Mouse (Mus musculus) retina, postnatal 1 day (tissue): Measurements from ENCODE around the gene Lefty1.

Source experiments
- DNase-seq: peaks from one replicate; pipeline ENCODE4 v3.0.0-alpha.2; 2012

Gene Lefty1

DNA sequence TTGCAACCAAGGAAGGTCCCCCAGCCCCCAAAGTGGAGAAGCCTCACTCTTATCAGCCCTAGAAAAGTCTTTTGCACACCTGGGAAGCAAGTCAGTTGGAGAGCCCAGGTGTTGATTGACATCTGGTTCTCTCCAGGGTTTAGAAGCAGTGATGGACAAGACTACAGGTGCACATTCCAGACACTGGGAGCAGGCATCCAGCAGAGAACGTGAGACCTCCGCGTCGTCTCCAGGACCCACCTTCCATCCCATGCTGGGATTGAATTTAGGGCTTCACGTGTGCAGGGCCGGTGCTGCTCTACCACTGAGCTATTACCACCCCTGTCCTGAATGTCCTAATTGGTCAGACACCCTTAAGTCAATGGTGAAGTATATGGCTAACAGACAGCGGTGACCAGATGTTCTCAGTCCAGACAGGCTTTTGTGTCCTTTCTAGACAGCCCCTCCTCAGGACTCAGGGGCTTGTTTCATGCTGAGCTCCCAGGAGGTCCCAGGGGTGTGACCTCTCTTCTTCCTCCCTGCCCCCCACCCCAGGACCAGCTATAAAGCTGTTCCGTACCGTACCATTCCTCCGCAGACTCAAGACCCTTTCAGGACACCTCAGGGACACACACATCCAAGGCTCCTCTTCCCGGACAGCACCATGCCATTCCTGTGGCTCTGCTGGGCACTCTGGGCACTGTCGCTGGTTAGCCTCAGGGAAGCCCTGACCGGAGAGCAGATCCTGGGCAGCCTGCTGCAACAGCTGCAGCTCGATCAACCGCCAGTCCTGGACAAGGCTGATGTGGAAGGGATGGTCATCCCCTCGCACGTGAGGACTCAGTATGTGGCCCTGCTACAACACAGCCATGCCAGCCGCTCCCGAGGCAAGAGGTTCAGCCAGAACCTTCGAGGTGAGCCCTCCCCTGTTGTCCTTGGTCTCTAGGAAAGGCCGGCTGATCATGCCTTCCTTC, at the start of gene Lefty1:
Gene Lefty1, plus strand, starts transcription at position 556 of the 953 bp plus-strand sequence.
- no peak for DNase-seq

DNA sequence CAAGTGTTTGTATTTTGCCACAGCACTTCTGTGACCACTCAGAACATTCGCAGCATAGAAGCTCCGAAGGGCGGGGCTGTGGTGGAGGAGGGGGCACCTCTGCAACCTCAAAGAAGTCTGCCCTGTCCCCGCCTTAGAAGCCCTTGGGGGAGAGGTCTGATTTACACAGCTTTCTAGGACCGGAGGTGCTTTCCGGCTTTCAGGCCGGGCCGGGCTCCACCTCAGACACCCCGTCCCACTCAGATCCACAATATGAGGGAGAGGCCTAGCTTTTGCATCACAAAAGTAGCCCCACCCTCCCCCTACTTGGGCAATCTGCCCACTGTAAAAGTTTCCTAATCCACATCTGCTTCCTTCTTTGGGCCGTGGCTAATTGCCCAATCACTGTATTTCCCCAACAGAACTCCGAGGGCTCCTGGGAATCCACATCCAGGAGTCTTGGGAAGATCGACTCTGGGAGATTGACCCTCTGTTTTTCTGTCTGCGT, 46.2 kb upstream of the Lefty1 start:
- DNase-seq = peak; percentile 38

- no peak for DNase-seq
These were observed 45.6 kb upstream of the Lefty1 start for GRCm38 (mm10) chr1:180889172-180889571.

- DNase-seq = peak; percentile 38
These were observed 45.0 kb upstream of the Lefty1 start for GRCm38 (mm10) chr1:180889841-180890240.

DNA sequence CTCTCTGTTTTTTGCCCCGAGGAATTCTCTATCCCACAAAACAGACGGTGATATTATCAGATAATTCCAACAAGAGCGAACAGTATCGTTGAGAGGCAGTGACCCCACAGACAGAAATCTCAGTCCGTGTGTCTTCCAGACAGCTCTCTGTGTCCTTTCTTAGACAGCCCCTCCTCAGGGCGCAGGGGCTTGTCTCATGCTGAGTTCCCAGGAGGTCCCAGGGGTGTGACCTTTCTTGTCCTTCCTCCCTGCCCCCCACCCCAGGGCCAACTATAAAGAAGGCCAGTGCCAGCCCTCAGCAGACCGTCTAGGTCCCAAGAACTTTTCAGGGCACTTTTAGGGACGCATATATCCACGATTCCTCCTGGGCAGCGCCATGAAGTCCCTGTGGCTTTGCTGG, 42.0 kb upstream of the Lefty1 start, which contains the start of gene Lefty2:
Gene Lefty2, plus strand, starts transcription at position 301 of the 400 bp plus-strand sequence.
- DNase-seq = no peak

DNA sequence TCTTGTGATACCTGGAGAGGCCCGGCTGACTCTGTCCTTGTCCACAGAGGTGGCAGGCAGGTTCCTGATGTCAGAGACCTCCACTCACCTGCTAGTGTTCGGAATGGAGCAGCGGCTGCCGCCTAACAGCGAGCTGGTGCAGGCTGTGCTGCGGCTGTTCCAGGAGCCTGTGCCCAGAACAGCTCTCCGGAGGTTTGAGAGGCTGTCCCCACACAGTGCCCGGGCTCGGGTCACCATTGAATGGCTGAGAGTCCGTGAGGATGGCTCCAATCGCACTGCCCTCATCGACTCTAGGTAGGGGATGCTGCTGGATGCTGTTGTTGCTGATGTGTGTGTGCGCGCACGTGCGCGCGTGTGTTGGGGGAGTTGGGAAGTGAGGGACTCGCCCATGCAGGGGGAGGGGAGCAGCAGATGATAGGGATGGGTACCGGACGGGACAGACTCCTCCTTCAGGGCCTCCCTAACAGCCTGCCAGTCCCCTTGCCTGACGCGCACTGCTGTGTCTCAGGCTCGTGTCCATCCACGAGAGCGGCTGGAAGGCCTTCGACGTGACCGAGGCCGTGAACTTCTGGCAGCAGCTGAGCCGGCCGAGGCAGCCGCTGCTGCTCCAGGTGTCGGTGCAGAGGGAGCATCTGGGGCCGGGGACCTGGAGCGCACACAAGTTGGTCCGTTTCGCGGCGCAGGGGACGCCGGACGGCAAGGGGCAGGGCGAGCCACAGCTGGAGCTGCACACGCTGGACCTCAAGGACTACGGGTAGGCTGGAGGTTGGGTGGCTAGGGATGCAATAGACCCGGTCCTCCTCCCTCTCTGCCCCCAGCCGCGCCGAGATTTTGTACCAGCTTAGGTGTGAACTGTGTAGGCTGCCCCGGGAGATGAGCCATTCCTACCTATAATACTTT, 40.5 kb upstream of the Lefty1 start:
- DNase-seq = peak; percentile 32

- peak; percentile 78 for DNase-seq
These were observed 33.7 kb upstream of the Lefty1 start for GRCm38 (mm10) chr1:180901107-180901506.

GRCm38 (mm10) chr1:180902915-180903314, 31.9 kb upstream of the Lefty1 start:
- no peak for DNase-seq

DNA sequence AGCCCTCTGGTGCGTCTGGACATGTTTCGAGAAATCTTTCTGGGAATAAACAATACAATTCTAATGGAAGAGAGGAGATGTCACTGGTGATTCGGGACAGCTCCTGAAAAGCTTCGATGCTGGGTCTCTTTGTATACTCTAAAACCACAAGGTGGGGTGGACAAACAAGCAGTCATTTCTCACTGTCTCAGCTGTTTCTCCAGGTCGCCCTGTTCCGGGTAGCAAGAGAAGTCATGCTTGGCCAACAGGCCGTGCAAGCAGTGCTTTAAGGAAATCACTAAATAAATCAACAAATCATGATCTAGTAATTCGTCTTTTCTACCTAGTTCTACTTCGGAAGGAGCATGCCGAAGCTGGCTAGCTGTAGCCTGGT, 31.2 kb upstream of the Lefty1 start:
- DNase-seq = no peak

- DNase-seq = peak; percentile 96
These were observed 30.6 kb upstream of the Lefty1 start, which contains the start of gene Pycr2 for GRCm38 (mm10) chr1:180904039-180904814. Gene Pycr2 (plus strand): TSS chr1:180904293.

DNA sequence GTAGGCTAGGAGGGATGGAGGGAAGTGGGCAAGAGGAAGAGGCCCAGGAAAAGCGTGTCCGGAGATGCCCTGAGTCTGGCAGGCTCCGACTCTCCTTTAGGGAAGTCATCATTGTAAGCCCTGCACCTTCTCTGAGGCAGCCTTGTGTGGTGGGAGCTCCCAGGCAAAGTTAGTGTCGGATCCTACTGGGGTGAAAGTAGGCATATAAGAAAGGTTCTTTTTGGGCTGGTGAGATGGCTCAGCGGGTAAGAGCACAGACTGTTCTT, 30.1 kb upstream of the Lefty1 start:
- no peak for DNase-seq

DNA sequence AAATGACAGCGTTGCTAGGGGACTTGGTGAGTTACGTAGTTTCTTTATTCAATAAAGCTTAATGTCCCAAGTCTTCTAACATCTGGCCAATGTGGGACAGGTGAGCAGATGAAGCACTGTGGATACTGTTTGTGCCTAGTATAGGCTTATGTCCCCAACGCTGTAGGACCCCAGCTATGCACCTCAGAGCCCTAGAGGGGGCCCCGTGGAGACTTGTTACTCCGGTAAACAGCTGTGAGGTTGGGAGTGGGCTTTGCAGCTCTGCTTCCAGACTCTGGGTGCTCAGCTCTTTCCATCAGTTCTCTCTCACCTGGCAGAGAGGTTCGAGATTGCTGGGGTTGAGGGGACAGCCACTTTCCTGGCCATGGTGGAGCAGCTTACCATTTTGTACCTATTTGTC, 29.5 kb upstream of the Lefty1 start:
- DNase-seq = no peak

GRCm38 (mm10) chr1:180905876-180906275, 28.9 kb upstream of the Lefty1 start:
- DNase-seq = no peak

DNA sequence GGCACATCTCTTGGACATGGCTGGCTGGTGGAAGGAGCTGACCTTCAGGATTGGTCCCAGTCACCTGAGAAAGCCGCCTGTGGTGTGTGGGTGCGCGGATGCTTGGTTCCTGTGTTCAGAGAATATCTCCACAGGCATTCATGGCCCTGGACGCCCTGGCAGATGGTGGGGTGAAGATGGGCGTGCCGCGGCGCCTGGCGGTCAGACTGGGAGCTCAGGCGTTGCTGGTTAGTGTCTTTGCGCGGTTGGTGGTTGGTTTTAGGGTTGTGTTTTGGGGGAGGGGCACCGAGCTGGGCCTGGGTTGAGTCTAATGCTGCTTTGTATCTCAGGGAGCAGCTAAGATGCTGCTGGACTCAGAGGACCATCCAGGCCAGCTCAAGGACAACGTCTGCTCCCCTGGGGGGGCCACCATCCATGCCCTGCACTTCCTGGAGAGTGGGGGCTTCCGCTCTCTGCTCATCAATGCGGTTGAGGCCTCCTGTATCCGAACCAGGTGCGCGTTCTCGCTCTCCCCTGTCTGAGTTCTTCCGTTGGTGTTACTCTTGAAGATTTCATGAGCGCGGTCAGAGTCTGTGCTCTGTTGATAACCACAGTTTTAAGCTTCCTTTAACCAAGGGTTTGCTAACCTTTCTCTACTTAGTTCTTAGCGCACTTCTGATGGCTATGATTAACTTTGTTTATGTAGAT, 28.2 kb upstream of the Lefty1 start:
- no peak for DNase-seq

GRCm38 (mm10) chr1:180911138-180911537, 23.7 kb upstream of the Lefty1 start:
- DNase-seq = peak; percentile 29

DNA sequence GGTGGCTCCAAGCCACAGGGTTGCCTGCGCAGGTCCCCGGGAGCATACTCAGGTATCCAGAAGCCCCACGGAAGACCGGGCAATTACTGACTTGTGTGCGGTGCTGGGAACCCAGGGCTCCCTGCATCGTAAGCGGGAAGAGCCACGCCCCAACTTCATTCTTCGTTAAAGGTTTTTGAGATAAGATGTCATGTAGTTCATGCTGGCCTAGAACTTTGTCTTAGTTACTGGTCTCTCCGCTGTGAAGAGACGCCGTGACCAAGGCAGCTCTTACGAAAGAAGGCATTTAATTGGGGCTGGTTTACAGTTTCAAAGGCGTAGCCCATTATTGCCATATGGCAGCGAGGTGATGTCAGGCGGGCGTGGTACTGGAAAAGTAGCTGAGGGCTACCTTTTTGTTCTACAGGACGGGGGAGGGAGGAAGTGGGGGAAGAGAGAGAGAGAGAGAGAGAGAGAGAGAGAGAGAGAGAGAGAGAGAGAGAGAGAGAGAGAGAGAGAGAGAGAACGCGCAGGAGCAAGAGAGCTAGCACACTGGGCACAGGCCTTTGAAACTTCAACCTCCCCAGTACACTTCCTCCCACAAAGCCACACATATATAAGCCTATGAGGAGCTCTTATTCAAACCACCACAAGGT, 23.1 kb upstream of the Lefty1 start:
- DNase-seq = no peak

DNA sequence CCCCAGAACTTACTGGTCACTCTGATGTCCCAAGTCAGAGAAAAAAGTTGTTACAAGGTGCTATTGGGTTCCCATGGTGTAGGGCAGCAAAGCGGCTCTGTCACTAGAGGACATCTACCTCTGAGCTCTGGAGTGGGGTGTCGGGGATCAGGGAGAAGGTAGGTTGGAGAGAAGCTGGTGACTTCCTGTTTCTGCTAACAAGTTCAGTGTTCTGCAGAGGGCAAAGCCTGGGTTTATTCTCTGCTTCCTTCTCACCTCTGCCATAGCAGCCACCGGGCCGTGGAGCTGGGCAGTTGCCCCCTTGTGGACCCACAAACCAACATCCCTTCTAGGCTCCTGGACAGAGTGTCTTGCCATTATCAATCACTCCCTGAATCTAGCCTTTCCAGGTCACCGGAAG, 22.0 kb upstream of the Lefty1 start:
- DNase-seq = no peak

DNA sequence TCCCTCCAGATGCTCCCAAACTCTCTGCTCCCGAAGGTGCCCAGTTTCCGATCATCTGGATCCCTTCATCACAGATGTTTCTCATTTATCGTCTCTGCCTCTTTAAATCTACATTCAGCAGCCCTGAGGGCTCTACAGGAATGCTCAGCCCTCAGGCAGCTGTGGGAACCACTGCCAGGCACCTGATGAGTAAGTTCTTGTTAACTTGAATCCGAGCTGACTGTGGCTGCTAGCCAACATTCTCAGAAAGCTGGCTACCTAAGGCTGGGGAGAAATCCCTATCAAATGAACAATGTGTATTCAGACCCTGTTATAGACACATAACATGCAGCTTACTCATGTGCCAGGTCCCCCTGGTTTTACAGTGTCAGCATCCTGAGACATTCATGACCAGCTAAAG, 21.0 kb upstream of the Lefty1 start:
- DNase-seq = no peak

DNA sequence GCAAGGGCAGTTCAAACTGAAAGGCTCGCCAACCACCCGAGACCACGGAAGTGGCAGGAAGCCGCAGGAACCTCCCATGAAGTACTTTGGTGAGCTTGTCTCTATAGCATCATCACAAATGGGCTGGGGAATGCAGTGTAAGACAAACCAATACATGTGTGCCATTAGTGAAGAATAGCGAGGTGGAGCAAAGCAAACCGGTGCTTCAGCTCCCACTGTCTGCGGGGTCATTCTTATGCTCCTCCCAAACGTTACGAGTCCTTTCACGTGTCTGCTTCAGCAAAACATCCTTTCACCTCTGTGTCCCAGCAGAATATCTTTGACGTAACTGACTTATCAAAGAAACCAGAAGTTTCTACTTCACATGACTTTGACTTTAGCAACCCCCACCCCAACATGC, 18.4 kb upstream of the Lefty1 start:
- DNase-seq = no peak

DNA sequence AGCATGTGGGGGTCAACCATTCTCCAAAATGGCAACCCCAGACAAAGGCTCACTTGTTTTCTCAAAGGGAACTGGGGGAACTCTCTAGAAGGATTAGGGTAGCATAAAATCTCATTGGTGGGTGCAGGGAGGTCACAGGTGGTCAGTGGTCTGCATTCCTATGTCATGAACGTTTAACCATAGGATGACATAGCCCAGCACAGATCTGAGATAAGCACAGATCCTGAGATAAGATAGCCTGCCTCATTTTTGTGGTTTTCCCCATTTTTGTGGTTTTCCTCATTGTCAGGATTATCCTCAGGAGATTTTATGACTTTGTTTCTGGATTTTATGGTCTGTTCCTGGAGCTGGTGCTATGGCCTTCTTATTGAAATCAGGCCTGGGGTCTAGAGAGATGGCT, 17.8 kb upstream of the Lefty1 start:
- no peak for DNase-seq

- peak; percentile 39 for DNase-seq
These were observed 15.1 kb upstream of the Lefty1 start for GRCm38 (mm10) chr1:180919686-180920085.
